Mouse (Mus musculus): ENCODE measurements around the gene Enox1.

Gene Enox1

GRCm38 (mm10) chr14:77275607-77276006 lies 119.0 kb downstream of the Enox1 start:
- no peak for DNase-seq

DNA sequence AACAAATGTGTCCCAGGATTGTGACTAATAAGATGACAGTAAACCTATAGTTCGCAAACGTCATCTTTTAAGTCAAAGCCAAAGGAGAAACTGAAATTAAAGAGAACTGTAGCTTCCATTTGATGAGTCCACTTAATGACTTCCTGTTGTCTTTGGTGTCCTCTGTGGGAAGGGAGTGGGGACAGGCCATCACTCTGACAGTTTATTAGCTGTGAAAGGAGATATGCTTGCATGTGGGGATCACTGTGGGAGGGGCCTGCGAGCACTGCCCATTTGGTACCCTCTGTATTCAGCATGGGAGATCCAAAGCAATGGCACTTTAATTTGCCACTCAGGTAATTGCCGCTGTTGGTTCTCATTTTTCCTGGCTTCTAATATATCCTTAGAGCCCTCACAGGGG lies 122.6 kb downstream of the Enox1 start:
- no peak for DNase-seq

DNA sequence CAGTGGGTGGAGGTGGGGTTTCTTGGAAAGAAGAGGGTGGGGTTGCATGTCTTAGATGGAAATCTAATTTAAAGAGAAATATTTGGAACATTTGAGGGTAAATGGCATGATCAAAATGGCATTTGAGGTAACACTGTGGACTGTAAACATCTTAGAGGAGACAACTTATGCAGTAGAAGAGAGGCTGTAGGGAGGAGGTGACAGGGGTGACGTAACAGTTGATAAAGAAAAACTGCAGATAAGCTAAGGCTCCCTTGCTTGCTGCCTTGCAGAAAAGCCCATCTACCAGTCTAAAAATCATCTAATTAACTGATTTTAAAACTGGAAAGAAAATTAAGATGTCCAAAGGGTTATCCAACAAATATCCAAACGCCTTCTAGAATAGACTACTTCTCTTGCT lies 123.9 kb downstream of the Enox1 start:
- DNase-seq: no peak

DNA sequence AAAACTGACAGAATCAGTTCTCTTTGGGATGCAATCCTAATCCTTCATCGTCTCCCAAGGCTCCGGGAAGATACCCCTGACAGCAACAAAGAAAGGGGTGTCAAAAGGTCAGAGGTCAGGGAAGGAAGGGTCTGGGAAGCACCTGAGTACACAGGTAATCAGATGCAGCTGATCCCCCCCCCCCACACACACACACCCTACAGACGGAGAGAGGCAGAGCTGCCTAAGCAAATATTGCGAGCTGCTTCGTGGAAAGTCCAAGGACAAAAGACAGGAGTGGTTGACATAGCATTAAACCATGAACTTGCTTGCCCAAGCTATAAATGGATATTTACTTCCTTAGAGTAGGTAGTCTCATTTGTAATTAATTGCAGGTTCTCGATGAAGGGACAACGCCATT lies 124.3 kb downstream of the Enox1 start:
- DNase-seq: no peak

DNA sequence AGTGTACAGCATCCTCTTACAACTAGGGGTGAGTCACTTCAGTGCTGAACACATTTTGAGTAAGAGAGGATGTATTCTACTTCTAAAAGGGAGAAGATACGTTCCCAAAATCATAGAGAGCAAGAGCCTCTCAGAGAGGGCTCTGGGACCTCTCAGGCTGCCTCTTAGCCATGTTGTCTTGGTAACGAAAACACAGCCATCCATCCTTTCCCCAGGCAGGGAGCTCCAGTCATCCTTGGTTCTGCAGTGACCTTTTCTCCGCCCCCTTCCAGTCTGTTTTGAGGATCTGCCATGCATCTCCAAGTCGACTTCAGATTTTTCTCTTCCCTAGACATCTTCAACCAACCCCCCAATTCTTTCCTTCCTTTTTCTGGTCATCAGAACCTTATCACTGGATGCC lies 127.4 kb downstream of the Enox1 start:
- DNase-seq: no peak

DNA sequence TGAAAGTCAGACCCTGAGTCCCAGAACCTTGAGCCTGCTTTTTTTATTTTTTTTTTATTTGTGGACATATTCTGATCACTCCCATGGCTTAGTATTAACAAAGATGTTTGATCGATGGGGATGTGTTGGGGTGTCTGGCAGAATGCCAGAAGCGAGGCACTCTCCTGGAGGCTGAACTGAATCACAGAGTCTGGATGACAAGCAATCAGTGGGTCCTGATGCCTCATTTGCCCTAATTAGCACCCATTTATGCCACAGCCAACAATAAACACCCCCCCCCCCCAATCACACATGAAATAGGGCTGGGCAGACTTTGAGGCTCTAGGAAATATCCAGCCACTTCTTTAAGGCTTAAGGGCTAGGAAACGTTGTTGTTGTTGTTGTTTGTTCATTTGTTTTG lies 128.9 kb downstream of the Enox1 start:
- no peak for DNase-seq

GRCm38 (mm10) chr14:77291756-77292155 lies 135.2 kb downstream of the Enox1 start:
- DNase-seq: no peak

GRCm38 (mm10) chr14:77297039-77297438 lies 140.5 kb downstream of the Enox1 start:
- no peak for DNase-seq

DNA sequence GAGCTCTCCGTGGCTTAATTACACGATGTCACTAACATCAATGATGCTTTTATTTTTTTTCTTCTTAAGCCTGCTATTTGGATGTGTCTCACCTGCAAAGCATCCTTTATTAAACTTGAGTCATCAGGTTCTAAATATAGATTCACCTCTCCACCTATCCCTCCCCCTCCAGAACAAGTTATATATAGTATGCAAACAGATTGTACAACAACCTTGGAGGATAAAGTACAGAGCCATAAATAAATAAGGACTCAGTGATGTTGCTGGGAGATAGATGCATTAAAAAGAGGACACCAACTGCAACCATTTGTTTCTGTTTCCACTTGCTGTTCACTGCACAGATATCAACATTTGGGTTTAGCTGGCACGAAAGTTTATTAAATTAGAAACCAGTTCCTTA lies 141.8 kb downstream of the Enox1 start:
- no peak for DNase-seq

GRCm38 (mm10) chr14:77309571-77309970 lies 153.0 kb downstream of the Enox1 start:
- no peak for DNase-seq

GRCm38 (mm10) chr14:77311456-77311855 lies 154.9 kb downstream of the Enox1 start:
- DNase-seq: no peak

DNA sequence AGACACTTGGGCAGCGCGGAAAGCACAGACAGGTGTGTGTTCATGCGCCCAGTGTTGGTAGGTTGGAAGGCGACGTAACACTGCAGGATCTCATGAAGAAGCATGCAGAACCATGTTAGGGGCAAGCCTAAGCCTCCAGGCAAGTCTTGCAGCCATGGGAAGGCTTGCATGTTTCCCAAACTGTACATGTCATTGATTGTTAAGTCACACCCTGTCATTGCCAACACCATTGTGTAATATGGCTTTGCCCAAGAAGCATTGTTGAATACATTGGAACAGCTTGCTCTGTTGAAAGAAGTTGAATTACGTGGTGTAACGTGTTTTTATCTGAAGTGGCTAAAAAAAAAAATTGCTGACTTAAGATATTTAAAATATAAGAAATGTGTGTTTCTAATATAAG lies 162.8 kb downstream of the Enox1 start:
- no peak for DNase-seq

- no peak for DNase-seq
Measured at GRCm38 (mm10) chr14:77324348-77324747, 167.8 kb downstream of the Enox1 start.

- no peak for DNase-seq
Measured at GRCm38 (mm10) chr14:77327693-77328092, 171.1 kb downstream of the Enox1 start.

DNA sequence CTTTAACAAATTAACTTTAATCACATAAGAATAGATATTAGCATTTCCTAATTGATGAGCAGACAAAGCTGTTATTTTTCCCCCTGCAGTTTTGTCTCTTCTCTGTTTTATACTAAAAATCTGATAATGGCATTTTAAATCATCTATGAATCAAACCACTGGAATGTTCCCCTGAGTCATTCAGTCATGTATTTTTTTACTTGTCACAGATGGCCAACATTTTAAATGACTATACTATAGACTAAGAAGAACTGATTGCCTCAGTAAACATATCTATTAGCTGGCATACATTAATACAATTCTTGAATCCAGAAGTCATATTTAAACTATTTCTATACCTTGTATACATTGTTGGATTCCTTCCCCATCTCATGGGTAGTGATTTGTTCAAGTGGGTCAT lies 173.2 kb downstream of the Enox1 start:
- DNase-seq: no peak

- DNase-seq: no peak
Measured at GRCm38 (mm10) chr14:77343662-77344340, 187.2 kb downstream of the Enox1 start.

DNA sequence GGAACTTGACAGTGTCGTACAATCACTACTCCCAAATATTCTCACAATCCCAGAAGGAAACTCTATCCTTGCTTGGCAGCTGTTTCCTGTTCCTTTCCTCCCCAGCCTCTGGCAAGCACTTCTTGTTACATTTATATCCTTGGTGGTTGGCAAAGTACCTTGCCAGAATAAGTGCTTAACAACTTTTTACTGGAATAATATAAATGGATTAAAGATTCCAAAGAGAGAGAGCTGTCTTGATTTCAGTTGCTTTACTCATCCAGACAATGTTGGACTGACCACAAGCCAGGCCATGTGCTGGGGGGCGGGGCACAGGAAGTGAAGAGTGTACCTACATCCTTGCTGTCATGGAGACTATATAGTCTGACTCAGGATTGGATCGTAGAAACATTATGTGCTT lies 189.7 kb downstream of the Enox1 start:
- no peak for DNase-seq

GRCm38 (mm10) chr14:77351803-77352352 lies 195.3 kb downstream of the Enox1 start:
- no peak for DNase-seq

- DNase-seq: no peak
Measured at GRCm38 (mm10) chr14:77362662-77363061, 206.1 kb downstream of the Enox1 start.

DNA sequence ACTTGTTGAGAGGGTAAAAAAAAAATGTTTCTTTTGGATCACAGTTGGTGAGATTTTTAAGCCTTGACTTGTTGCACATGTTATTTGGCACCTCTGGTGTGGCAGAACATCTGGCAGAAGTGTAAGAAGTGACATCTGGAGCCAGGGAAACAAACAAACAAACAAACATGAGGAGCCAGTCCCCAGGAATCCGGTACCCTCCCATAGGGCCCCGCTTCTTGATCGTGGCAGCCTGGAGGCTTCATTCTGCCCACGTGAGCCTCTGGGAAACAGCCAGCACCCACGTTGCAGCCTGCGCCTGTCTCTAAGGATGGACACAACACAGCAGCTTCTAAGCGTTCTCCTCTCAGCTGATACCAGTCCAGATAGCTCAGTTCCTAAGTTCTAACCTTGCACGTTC lies 211.8 kb downstream of the Enox1 start:
- DNase-seq: no peak

DNA sequence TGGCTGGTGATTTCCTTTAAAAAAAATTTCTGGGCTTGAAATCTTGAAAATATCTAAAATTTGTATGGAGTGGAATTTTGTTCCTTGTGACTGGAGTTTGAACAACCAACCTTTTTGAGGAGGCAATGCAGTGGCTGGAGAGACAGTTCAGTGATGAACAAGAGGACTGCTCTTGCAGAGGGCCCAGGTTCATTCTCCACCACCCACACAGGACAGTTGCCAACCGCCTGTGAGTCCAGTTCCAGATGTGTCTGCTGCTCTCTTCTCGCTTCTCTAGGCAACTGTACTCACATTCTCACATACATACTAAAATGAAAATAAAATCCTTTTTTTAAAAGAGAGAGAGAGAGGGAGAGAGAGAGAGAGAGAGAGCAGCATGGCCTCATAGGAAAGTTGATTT lies 212.5 kb downstream of the Enox1 start:
- DNase-seq: no peak

DNA sequence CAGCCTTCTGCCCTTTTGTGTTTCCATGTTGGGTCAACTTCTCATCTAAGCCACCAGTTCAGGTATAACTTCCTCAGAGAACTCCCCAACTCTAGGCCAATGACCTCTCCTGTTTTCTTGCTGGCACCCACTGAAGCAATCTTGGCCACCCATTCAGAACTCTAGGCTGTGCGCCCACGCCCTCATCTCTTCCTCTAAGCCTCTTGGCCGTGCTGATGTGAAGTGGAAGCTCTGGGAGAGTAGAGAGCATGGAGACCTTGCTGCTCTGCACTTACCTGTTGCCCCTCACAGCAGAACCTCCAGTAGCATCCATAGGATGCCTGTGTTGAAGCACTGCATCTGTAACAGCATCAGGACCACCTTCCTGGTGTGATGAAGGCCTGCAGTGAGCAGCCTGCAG lies 214.0 kb downstream of the Enox1 start:
- no peak for DNase-seq

DNA sequence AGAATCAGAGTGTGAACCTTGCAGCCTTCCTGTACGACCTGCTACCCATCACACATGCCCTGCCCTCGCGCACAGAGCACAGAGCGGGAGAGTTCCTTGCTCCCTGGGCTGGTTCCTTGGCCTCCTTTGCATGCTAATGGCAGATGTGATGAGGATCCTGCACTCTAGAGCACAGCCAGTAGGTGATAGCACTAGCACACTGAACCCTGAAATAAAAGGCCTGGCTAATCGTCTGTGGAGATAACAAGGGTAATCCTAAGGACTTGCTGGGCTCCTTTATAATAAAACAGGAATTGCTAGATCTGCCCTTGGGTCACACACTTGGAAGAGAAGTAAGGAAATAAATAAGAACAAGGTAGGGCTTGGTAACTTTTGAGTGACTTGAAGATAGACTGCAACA lies 215.4 kb downstream of the Enox1 start:
- no peak for DNase-seq

DNA sequence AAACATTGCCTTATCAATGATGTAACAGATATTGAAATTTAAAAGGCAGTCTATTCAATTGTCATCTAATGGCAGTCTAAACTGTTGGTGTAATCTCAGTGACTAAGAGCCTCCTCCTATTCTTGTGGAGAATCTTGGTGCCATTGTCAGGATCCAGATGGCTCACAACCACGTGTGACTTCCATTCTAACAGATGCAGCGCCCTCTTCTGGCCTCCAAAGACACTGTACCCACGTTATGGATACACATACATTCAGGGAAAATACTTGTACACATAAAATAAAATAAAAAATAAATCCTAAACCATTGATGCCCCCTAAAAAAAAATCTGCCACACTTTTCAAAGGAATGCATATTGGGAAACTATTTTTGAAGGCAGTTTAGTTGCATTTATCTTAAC lies 216.6 kb downstream of the Enox1 start:
- no peak for DNase-seq

GRCm38 (mm10) chr14:77375054-77375453 lies 218.5 kb downstream of the Enox1 start:
- no peak for DNase-seq
